Mouse (Mus musculus) forebrain, embryonic 11.5 days (tissue): ENCODE data around the gene Fshr. TPM values are rescaled to one million over a fixed set of nuclear protein-coding genes. Genes with fewer than 3 reads are reported as not detected.

Experiments used
- ATAC-seq: fragments of 200-750 bp; cut with Nextera tagmentation; replicated peaks from 2 replicates; pipeline ENCODE4 v1.8.0; 2017; ENCODE audit warnings: moderate TSS enrichment; ENCODE audit not compliant: low FRiP score
- DNase-seq: peaks from one replicate; pipeline ENCODE4 v3.0.0-alpha.2; 2017; ENCODE audit warnings: low spot score
- H3K27ac ChIP-seq: fragments of 300-500 bp; sonication (generic); 2 replicates; pipeline ENCODE4 v1.5.1; 2014; ENCODE audit warnings: low read depth, low read length
- H3K27me3 ChIP-seq: fragments of 300-500 bp; sonication (generic); 2 replicates; pipeline ENCODE4 v1.6.1; 2014; ENCODE audit warnings: mild to moderate bottlenecking, low read length, mixed read lengths; ENCODE audit not compliant: control insufficient read depth, insufficient read depth
- H3K36me3 ChIP-seq: fragments of 300-500 bp; sonication (generic); 2 replicates; pipeline ENCODE4 v1.6.1; 2014; ENCODE audit warnings: mild to moderate bottlenecking, low read length, moderate library complexity, mixed read lengths; ENCODE audit not compliant: control insufficient read depth, insufficient read depth
- H3K4me1 ChIP-seq: fragments of 300-500 bp; sonication (generic); replicated peaks from 2 replicates; pipeline ENCODE4 v1.6.1; 2014; ENCODE audit warnings: low read length, mixed read lengths; ENCODE audit not compliant: control insufficient read depth, insufficient read depth
- H3K4me2 ChIP-seq: fragments of 300-500 bp; sonication (generic); 2 replicates; pipeline ENCODE4 v1.6.1; 2014; ENCODE audit warnings: low read depth, mild to moderate bottlenecking, low read length, moderate library complexity, mixed read lengths; ENCODE audit not compliant: severe bottlenecking
- H3K4me3 ChIP-seq: fragments of 300-500 bp; sonication (generic); 2 replicates; pipeline ENCODE4 v1.5.1; 2014; ENCODE audit warnings: low read depth, low read length
- H3K9ac ChIP-seq: fragments of 300-500 bp; sonication (generic); 2 replicates; pipeline ENCODE4 v1.6.1; 2014; ENCODE audit warnings: low read length
- H3K9me3 ChIP-seq: fragments of 300-500 bp; sonication (generic); 2 replicates; pipeline ENCODE4 v1.6.1; 2016; ENCODE audit warnings: low read length, mixed read lengths; ENCODE audit not compliant: control insufficient read depth
- WGBS: fragments of 180-500 bp; shearing (Covaris S2); extraction: QIAGEN DNeasy Blood & Tissue Kit; methylation state at CpG from one replicate; pipeline ENCODE4 v1.1.7; 2014; 5-methylcytosine and 5-hydroxymethylcytosine counted together
- polyA plus RNA-seq: library from polyadenylated mRNA; unstranded; fragments of >200 nt; fragmentation: Nextera tagmentation; extraction: Ambion mirVana; gene quantifications from 2 replicates; pipeline ENCODE4 v1.2.1, GENCODE M21; 2014

Gene Fshr
- polyA plus RNA-seq, 1 experiment from 2014 or later: not detected

- Histone ChIP-seq H3K9me3 (no peaks in the 10 kb centered on the region), H3K27me3 (no peaks in the 10 kb centered on the region), H3K4me2 (no peak overlapping the region), H3K36me3 (no peaks in the 10 kb centered on the region), H3K27ac (no peak overlapping the region), H3K4me3 (no peak overlapping the region), H3K9ac (no peak overlapping the region), H3K4me1 (no peaks in the 10 kb centered on the region)
- ATAC-seq (no peak), DNase-seq (no peak)
Observed at GRCm38 (mm10) chr17:89013691-89014090, 186.8 kb downstream of the Fshr start.

DNA sequence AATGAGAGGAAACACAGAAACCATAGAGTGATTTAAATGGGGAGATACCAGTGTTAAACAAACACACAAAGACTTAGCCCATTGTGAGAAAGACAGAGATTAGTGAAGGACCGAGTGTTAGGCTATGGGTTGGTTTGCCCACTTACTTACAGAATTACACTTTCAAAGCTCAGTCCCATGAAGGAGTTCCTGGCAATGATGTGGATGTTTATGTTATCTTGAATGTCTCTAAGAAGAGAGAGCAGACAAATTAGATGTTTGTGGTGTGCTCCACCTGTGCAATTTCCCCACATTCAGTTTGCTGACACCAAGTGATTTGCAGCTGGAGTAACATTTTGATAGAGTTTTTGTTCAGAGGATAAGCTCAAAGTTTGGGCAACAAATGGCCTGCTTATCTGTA lies 191.4 kb downstream of the Fshr start:
- no peaks in the 10 kb centered on the region for H3K27me3 ChIP-seq

DNA sequence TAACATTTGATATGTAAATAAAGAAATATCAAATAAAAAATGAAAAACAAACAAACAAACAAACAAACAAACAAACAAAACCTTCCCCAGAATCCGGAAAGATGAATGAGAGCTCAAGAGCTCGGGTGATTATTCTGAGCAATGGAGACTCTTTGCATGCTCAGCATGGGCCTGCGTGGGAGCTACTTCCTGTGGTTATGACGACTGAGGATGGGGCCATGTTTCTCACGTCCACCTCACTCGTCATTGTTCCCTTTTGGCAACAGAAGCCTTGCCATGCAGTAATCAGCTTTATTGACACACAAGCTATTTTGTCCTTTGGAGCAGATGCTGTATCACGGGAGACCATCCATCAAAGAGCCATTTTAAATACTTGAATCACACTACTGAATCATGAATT lies 191.8 kb downstream of the Fshr start:
- WGBS: 84% methylated on average over 7 of the region's 7 CpGs
- Histone ChIP-seq H3K27me3 (no peaks in the 10 kb centered on the region), H3K9me3 (no peaks in the 10 kb centered on the region), H3K4me2 (no peak overlapping the region), H3K9ac (no peak overlapping the region), H3K4me1 (no peaks in the 10 kb centered on the region), H3K36me3 (no peaks in the 10 kb centered on the region), H3K4me3 (no peak overlapping the region), H3K27ac (no peak overlapping the region)
- no peak for ATAC-seq
- DNase-seq: no peak

More for the DNA sequence above, 191.4 kb downstream of the Fshr start:
- no peaks in the 10 kb centered on the region for H3K9me3 ChIP-seq
- no peak overlapping the region for H3K4me2 ChIP-seq
- H3K27ac ChIP-seq: no peak overlapping the region
- H3K36me3 ChIP-seq: no peaks in the 10 kb centered on the region
- DNase-seq (no peak), ATAC-seq (no peak)
- H3K4me1 ChIP-seq: no peaks in the 10 kb centered on the region
- H3K9ac ChIP-seq: no peak overlapping the region
- no peak overlapping the region for H3K4me3 ChIP-seq
- 81% methylated on average over 1 of the region's 1 CpGs for WGBS

DNA sequence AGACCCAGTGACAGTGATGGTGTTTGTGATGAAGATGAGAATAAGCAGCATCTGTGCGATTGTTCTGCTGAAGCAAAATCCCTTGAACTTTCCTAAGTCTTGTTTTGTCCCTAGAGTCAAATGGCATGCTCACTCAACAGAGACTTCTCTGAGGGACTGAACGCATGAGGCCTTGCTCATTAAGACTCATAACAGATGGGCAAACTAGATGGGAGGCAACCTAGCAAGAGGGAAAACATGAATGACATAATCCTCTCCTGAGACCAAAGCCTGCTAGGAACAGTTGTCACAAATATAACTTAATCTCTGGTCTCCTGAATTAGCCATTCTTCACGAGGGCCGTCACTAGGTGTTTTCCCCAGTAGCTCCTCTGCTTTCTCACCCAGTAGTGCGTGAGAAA lies 194.5 kb downstream of the Fshr start:
- WGBS: 85% methylated on average over 5 of the region's 5 CpGs
- Histone ChIP-seq H3K4me1 (no peaks in the 10 kb centered on the region), H3K9me3 (no peaks in the 10 kb centered on the region), H3K36me3 (no peaks in the 10 kb centered on the region), H3K4me2 (no peak overlapping the region), H3K27ac (no peak overlapping the region), H3K4me3 (no peak overlapping the region), H3K27me3 (no peaks in the 10 kb centered on the region), H3K9ac (no peak overlapping the region)
- no peak for ATAC-seq
- no peak for DNase-seq

GRCm38 (mm10) chr17:88999907-89000306 lies 200.6 kb downstream of the Fshr start:
- Histone ChIP-seq H3K36me3 (no peaks in the 10 kb centered on the region), H3K9me3 (no peaks in the 10 kb centered on the region), H3K4me1 (no peaks in the 10 kb centered on the region), H3K27me3 (no peaks in the 10 kb centered on the region), H3K9ac (no peak overlapping the region), H3K4me2 (no peak overlapping the region), H3K4me3 (no peak overlapping the region), H3K27ac (no peak overlapping the region)
- DNase-seq: no peak
- ATAC-seq: no peak

GRCm38 (mm10) chr17:88998243-88998642 lies 202.2 kb downstream of the Fshr start:
- H3K4me3 ChIP-seq: no peak overlapping the region
- no peaks in the 10 kb centered on the region for H3K4me1 ChIP-seq
- no peaks in the 10 kb centered on the region for H3K9me3 ChIP-seq
- ATAC-seq: no peak
- WGBS: 74% methylated on average over 1 of the region's 1 CpGs
- H3K36me3 ChIP-seq: no peaks in the 10 kb centered on the region
- no peak overlapping the region for H3K27ac ChIP-seq
- DNase-seq: no peak
- H3K27me3 ChIP-seq: no peaks in the 10 kb centered on the region
- no peak overlapping the region for H3K4me2 ChIP-seq
- H3K9ac ChIP-seq: no peak overlapping the region

DNA sequence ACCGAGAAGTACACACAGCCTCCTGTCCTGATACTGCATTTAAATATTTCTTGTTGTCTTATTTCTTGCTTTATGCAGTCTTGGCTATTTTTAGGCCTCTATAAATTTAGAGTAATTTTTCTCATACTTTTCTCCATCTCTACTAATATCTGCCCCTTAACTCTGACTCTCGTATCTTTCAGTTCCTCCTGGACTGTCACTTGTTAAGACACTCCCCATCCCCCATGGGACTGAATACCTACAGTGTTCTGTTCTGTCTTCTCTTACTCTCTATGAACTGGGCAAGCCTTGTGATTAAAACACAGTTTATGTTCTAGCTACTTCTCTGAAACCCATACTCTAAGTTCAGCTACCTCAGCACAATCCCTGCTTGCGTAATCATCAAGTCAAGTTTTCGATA lies 209.2 kb downstream of the Fshr start:
- no peak for ATAC-seq

GRCm38 (mm10) chr17:88980708-88981355 lies 219.6 kb downstream of the Fshr start:
- no peak for DNase-seq
- Histone ChIP-seq H3K4me2 (no peak overlapping the region), H3K4me1 (no peaks in the 10 kb centered on the region), H3K27ac (no peak overlapping the region), H3K4me3 (no peak overlapping the region), H3K27me3 (no peaks in the 10 kb centered on the region), H3K36me3 (no peaks in the 10 kb centered on the region), H3K9me3 (no peaks in the 10 kb centered on the region), H3K9ac (no peak overlapping the region)
- WGBS: 86% methylated on average over 10 of the region's 10 CpGs
- no peak for ATAC-seq

More for the DNA sequence above, 209.2 kb downstream of the Fshr start:
- H3K9ac ChIP-seq: no peak overlapping the region
- H3K4me3 ChIP-seq: no peak overlapping the region
- no peak for DNase-seq
- H3K4me1 ChIP-seq: no peaks in the 10 kb centered on the region
- H3K27me3 ChIP-seq: no peaks in the 10 kb centered on the region
- no peaks in the 10 kb centered on the region for H3K9me3 ChIP-seq
- H3K36me3 ChIP-seq: no peaks in the 10 kb centered on the region
- no peak overlapping the region for H3K4me2 ChIP-seq
- no peak overlapping the region for H3K27ac ChIP-seq
- WGBS: 92% methylated on average over 4 of the region's 4 CpGs

GRCm38 (mm10) chr17:88974538-88974937 lies 225.9 kb downstream of the Fshr start:
- no peaks in the 10 kb centered on the region for H3K4me1 ChIP-seq
- no peaks in the 10 kb centered on the region for H3K9me3 ChIP-seq
- 93% methylated on average over 3 of the region's 3 CpGs for WGBS
- DNase-seq: no peak
- H3K36me3 ChIP-seq: no peaks in the 10 kb centered on the region
- H3K27ac ChIP-seq: no peak overlapping the region
- no peaks in the 10 kb centered on the region for H3K27me3 ChIP-seq
- H3K9ac ChIP-seq: no peak overlapping the region
- no peak overlapping the region for H3K4me3 ChIP-seq
- no peak overlapping the region for H3K4me2 ChIP-seq
- no peak for ATAC-seq
